Mouse (Mus musculus): Measurements from ENCODE around the gene Ocel1. TPM values are rescaled to one million over a fixed set of nuclear protein-coding genes. Genes with fewer than 3 reads are reported as not detected.

The Ocel1 gene
- total and polyA plus RNA-seq, 3 experiments, result 4.8 to 7.4 (median 7.1) TPM

DNA sequence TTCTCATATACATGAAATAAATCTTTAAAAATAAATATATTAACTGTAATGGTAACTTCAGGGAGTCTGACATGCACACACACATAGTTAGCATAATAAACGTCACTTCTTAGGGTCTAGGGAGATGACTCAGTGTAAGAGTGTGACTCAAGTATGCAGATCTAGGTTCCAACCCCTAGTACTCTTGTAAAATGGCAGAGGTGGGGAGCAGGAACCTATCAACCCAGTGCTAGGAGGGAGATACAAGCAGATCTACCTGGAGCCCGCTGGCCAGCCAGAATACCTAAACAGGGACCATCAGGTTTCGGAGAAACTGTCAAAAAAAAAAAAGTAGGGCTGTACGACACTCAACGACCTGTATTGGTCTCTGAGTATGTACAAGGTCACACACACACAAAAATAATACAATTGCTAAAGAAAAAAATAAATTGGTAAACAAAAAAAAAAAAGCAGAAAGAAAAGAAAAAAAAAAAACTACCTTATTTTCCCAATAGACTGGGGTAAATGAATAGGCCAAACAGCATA lies 325 bp upstream of the Ocel1 start:
- peaks cover 26 to 56% of the 10 kb centered on the region in 2 experiments for H3K36me3 ChIP-seq (replicated peaks in 1 of 2; ENCODE audit: control insufficient read depth in 1 of 2, insufficient read depth in 1 of 2, low read length in 1 of 2)
- in situ Hi-C loops (cut with MboI; ENCODE audit: low pct_ligation_motif_present, low pct_unique_long_range_greater_than_20kb, low sequenced_read_pairs), result loop anchor here (5.0 kb wide), 1 partner anchor 37 kb away; the partner anchor contains the start of gene Ankle1
- peak overlapping the region; percentile 40 to 69 (median 65) for H3K4me3 ChIP-seq (replicated peaks in 1 of 3; ENCODE audit: low read depth in 2 of 3, low read length in 2 of 3, poor library complexity in 1 of 3)
- DNase-seq (ENCODE audit: extremely low read depth), result peak; percentile 68
- TF ChIP-seq ZNF384 (IDR thresholded peaks at IDR 0.05; ENCODE audit: low read depth, low read length) (peak; percentile 80), ETS1 (conservative IDR thresholded peaks at IDR 0.05; ENCODE audit: low read depth, low read length) (no peak)
- H3K27me3 ChIP-seq (replicated peaks), result no peaks in the 10 kb centered on the region
- H3K27ac ChIP-seq (ENCODE audit: insufficient read depth, low read depth), result no peak overlapping the region
- peaks cover 5% of the 10 kb centered on the region for H3K9me3 ChIP-seq (replicated peaks; ENCODE audit: low read length)
- dilution Hi-C loops (cut with MboI; ENCODE audit: extremely low pct_ligation_motif_present, extremely low pct_unique_long_range_greater_than_20kb, low sequenced_read_pairs), result no loop called here
- H3K79me2 ChIP-seq (replicated peaks; ENCODE audit: control insufficient read depth, extremely low read depth, insufficient read depth, poor library complexity, severe bottlenecking), result no peaks in the 10 kb centered on the region
- H3K9ac ChIP-seq (ENCODE audit: insufficient read depth, low read depth), result peak overlapping the region; percentile 58; the same call in 1 of the 2 replicates
- peak overlapping the region; percentile 73 for H3K4me2 ChIP-seq (ENCODE audit: insufficient read depth, low read depth, poor library complexity, severe bottlenecking)
- H3K4me1 ChIP-seq (ENCODE audit: control insufficient read depth in 1 of 2, insufficient read depth in 2 of 2), result peaks cover 18 to 54% of the 10 kb centered on the region in 2 experiments

DNA sequence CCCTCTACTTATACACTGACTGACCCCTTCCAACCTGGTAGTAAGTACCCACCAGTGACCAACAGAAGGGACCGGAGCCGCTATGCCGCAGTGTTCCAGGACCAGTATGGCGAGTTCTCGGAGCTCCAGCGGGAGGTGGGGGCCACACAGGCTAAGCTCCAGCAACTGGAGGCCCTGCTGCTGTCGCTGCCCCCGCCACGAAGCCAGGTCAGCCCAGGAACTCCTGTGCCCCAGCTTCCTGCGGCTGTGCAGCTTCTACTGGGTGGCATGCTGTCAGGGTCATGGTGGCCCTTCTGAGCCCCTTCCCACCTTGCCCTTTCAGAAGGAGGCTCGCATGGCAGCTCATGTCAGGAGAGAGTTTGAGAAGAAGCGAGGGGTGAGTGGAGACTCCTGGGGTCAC lies 1.3 kb downstream of the Ocel1 start:
- Histone ChIP-seq H3K27me3 (replicated peaks) (no peaks in the 10 kb centered on the region), H3K4me1 (ENCODE audit: control insufficient read depth in 1 of 2, insufficient read depth in 2 of 2) (peaks cover 18 to 48% of the 10 kb centered on the region in 2 experiments), H3K4me3 (replicated peaks in 1 of 3; ENCODE audit: low read depth in 2 of 3, low read length in 2 of 3, poor library complexity in 1 of 3) (no peak overlapping the region), H3K27ac (ENCODE audit: insufficient read depth, low read depth) (no peak overlapping the region), H3K9me3 (replicated peaks; ENCODE audit: low read length) (peaks cover 9% of the 10 kb centered on the region), H3K4me2 (ENCODE audit: insufficient read depth, low read depth, poor library complexity, severe bottlenecking) (no peak overlapping the region), H3K9ac (ENCODE audit: insufficient read depth, low read depth) (no peak overlapping the region), H3K36me3 (replicated peaks in 1 of 2; ENCODE audit: control insufficient read depth in 1 of 2, insufficient read depth in 1 of 2, low read length in 1 of 2) (peaks cover 32 to 73% of the 10 kb centered on the region in 2 experiments), H3K79me2 (replicated peaks; ENCODE audit: control insufficient read depth, extremely low read depth, insufficient read depth, poor library complexity, severe bottlenecking) (no peaks in the 10 kb centered on the region)
- in situ Hi-C loops (cut with MboI; ENCODE audit: low pct_ligation_motif_present, low pct_unique_long_range_greater_than_20kb, low sequenced_read_pairs), result loop anchor here (5.0 kb wide), 1 partner anchor 35 kb away; the partner anchor contains the start of gene Ankle1
- dilution Hi-C loops (cut with MboI; ENCODE audit: extremely low pct_ligation_motif_present, extremely low pct_unique_long_range_greater_than_20kb, low sequenced_read_pairs), result no loop called here
- TF ChIP-seq ZMIZ1 (IDR thresholded peaks at IDR 0.05; ENCODE audit: low read depth, low read length) (no peak), CHD2 (IDR thresholded peaks at IDR 0.05; ENCODE audit: low read length) (no peak), MAX (IDR thresholded peaks at IDR 0.05; ENCODE audit: low read length) (no peak), SIN3A (IDR thresholded peaks at IDR 0.05; ENCODE audit: low read length) (no peak), GABPA (IDR thresholded peaks at IDR 0.05; ENCODE audit: insufficient replicate concordance, low read depth, low read length) (no peak), TCF12 (IDR thresholded peaks at IDR 0.05; ENCODE audit: low read depth, low read length) (no peak), POLR2AphosphoS2 (IDR thresholded peaks at IDR 0.05; ENCODE audit: low read depth, low read length) (no peak), TBP (conservative IDR thresholded peaks at IDR 0.05; ENCODE audit: low read depth, low read length) (no peak), MAZ (IDR thresholded peaks at IDR 0.05; ENCODE audit: low read depth, low read length) (no peak), JUND (conservative IDR thresholded peaks at IDR 0.05; ENCODE audit: low read depth, low read length) (no peak), IRF4 (IDR thresholded peaks at IDR 0.05; ENCODE audit: low read depth, low read length) (no peak), ELF1 (IDR thresholded peaks at IDR 0.05; ENCODE audit: low read depth, low read length) (no peak), ZNF384 (IDR thresholded peaks at IDR 0.05; ENCODE audit: low read depth, low read length) (no peak), E2F4 (IDR thresholded peaks at IDR 0.05; ENCODE audit: insufficient replicate concordance, low read depth, low read length) (no peak), ZC3H11A (IDR thresholded peaks at IDR 0.05; ENCODE audit: low read depth, low read length) (no peak), ZKSCAN1 (IDR thresholded peaks at IDR 0.05; ENCODE audit: borderline replicate concordance, low read depth, low read length) (no peak), MXI1 (IDR thresholded peaks at IDR 0.05; ENCODE audit: low read depth, low read length) (no peak)
- no peak for DNase-seq (ENCODE audit: extremely low read depth)
